Mouse (Mus musculus) mouse embryonic stem cell (cell line): ENCODE measurements around the gene Itsn1.

Experiments
- in situ Hi-C, 2 experiments: fragments of 300-500 bp; cut with MboI; formaldehyde crosslinking; loops; 1 replicate in 1 of 2; 3 replicates in 1 of 2; pipeline ENCODE4 v1.14.3; 2019 to 2020; ENCODE audit warnings: low sequenced_read_pairs in 2 of 2, low pct_unique_long_range_greater_than_20kb in 1 of 2, mixed read lengths in 1 of 2; ENCODE audit not compliant: unreplicated experiment in 1 of 2

Gene Itsn1

DNA sequence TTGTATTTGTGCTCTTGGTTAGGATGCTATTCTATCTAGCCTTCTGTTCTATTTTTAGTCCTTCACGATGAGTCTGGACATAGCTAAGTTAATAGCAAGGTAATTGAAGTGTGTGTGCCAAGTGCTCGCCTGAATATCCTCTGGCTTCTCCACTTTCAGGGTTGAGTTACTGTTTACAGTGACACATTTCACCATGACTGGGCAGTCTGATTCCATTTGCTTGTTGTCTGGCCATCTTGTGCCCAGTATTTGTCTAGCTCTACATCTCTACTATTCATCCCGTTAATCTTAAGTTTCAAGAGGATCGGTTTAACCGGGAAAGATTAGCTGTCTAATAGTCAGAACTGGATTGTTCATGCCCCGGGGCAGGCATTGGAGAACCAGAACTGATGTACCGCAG is 33.4 kb downstream of the Itsn1 start:
- in situ Hi-C loops = no loop called here

DNA sequence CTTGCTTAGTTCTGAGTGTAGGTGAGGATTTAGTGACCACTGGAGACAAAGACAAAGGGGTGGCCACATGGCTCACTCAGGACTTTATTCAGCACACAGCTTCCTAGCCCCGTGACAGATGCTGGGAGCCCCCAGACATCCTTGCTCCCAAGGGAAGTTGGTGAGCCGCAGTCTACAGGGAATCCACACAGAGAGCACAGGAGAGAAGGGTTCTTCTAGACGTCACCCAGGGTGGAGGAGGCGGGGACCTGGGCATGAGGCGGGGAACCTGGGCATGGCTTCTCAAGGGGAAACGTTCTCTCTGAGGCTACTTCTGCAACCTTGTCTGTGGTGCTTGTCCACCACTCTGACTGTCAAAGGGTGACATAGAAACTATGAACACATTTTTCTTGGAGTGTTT is 34.9 kb downstream of the Itsn1 start:
- in situ Hi-C loops = no loop called here

DNA sequence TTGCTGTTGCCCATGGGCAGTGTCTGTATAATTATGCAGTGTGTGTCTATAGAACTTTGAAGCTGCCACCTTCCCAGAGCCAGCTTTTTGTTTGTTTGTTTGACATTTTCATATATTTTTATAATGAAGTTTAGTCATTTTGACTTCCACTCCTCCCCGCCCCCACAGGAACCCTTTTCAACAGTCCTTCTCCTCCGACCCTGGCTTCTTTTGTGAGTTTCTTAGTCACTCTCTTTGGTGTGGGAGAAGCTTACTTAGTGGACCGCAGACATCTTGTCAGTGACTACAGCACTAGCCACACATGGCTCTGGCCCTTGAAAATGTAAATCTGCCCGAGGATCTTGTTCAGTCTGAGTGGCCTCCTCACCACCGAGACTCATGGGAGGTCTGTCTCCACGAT is 35.3 kb downstream of the Itsn1 start:
- in situ Hi-C loops = no loop called here

DNA sequence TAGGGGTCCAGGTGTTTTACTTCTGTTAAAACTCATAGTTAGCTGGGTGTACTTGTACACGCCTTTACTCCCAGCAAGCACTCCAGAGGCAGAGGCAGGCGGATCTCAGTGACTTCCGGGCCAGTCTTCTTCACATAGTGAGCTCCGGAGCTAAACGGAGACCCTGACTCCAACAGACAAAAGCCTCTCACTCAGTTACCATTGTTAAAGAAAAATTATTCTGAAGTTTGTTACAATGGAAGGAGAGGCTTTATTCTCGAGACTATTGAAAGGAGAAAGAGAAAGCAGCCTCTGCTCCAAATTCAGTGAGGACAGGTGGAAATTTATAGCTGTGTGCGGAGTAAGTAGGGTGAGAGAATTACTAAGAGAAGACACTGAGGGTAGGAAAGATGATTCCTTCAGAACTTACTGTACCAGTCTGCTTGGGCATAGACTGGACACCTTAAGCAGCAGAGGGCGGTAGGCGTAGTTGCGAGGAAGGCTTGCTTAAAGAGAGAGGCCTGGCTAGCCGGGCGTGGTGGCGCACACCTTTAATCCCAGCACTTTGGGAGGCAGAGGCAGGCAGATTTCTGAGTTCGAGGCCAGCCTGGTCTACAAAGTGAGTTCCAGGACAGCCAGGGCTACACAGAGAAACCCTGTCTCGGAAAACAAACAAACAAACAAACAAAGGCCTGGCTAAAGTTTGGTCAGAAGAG is 36.2 kb downstream of the Itsn1 start:
- in situ Hi-C loops = no loop called here

DNA sequence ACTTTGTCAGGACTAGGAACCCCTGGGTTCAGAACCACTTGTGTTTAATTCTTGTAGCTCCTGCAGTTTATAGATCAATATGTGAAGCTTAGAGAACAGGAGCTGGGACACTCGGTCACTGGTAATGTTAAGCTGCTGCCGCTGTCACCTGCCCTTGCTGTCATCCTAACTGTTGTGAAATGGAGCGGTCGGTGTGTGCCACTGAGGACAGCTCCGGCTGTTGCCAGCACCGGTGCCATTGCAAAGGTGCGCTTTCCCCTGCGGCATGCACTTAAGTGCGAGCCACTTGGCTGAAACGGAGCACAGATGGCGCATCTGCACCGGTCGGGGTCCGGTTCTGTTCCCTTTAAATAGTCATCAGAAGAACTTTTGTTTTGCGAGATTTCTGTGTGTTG is 36.7 kb downstream of the Itsn1 start:
- in situ Hi-C loops = no loop called here

DNA sequence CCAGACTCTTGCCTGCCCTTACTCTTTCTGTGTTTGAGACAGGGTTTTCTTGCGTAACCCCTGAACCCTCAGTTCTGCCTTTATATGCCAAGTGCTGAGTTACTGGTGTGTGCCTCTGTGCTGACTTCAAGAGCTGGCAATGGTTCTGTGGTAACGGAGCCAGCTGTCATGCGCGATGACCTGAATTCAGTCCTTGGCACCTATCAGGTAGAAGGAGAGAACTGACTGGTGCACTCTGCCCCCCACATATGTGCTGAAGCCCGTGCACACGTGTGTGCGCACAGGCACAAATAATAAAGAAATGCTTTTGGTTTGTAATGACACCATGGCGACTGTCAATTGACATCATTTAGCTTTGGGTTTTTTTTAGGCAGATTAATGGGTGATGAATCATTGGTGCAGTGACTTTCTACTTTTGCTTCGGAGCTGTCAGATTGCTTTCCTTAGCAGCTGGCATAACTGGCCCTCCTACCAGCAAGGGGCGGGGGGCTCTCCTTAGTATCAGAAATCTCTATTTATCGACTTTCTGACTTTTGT is 38.2 kb downstream of the Itsn1 start:
- in situ Hi-C loops = no loop called here

DNA sequence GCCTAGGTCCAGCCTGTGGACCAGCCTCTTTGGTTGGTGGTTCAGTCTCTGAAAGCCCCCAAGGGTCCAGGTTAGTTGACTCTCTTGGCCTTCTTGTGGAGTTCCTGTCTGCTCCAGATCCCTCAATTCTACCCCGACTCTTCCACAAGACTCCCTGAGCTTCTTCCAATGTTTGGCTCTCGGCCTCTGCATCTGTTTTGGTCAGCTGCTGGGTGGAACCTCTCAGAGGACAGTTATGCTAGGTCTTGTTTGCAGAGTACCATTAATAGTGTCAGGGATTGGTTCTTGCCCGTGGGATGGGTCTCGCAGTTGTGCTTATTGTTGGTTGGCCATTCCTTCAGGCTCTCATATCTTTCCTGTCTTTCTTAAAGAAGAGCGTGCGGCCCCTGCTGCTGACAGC is 39.5 kb downstream of the Itsn1 start:
- in situ Hi-C loops = no loop called here

DNA sequence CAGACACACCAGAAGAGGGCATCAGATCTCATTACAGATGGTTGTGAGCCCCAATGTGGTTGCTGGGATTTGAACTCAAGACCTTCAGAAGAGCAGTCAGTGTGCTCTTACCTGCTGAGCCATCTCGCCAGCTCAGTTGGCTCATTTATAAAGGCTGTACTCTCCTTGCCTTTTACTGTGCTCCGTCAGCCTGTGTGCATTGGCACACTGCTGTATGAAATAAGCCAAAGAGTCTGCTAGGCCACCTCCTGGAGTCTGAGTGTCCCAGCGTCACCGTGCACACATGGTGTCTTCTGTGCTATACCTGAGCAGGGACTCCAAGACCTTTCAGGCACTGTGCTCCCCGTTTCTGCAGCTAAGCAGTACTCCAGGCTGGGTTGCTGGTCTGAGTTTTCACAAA is 40.8 kb downstream of the Itsn1 start:
- in situ Hi-C loops = no loop called here

DNA sequence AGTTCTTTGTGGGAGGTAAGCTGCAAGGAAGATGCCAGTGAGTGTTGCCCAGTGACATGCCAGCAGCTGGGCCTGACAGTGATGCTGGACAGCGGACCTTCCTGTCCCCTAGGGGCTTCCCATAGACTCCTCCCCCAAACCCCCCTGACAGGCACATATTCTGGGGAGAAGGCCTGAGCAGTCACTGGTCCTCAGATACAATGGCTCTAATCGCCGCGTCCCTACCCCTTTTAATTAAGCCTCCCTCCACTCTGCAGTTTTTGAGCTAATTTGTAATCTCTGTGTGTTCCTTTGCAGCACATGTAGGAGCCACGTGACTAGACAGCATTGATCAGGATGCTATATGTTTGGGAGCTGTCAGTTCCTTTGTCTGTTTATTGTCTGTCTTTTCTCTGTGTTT is 41.6 kb downstream of the Itsn1 start:
- in situ Hi-C loops = no loop called here

DNA sequence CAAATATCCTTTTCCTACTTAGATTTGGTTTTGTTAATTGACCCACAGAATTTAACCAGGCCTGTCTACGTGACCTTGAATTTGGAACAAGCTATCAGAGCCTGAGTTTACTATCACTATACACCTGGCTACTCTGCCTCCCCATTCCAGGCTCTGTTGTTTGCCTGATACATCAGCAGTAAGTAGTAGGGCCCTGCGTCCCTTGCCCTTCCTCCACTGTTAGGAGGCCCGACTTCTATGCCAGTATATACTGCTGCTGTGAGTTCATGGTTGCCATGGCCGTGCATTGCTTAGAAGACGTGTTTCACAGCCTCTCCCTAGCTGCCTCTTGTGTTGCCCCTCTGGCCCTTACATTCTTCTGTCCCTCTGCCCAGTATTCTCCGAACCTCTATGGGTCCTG is 42.3 kb downstream of the Itsn1 start:
- in situ Hi-C loops = no loop called here

DNA sequence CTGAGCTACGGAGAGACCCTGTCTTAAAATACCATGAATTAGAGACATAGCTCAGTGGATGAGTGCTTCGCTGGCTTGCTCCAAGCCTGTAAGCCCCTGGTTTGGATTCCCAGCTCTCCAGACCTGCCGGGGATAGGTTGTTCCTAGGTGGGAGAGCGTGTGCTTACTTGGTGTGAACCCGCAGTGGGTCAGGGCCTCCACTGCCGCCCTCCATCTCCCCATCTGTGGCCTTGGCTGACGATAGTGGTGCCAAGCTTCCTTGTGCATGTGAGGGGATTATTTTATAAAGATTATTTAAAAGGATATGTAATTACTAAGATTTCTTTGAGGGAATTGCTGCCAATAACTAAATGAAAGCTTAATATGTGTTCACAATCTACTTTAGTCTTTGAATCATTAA is 43.5 kb downstream of the Itsn1 start:
- in situ Hi-C loops = no loop called here

DNA sequence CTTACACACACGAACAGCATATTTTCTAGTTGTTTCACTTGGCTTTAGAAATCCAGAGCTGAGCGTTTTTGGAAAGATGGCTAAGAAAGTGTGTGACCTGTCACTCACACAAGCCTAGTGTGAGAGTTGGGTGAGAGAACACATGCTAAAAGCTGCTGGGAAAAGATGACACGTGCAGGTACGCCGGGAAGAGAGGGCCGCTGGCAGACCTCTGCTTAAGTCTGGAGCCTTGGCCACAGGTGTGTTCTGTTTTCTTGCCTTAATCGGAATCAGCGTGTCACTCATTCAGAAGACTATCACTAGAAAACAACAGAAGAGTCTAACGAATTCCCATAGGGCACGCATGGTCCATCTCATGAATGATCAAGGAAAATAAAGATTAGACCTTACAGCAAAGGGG is 50.5 kb downstream of the Itsn1 start:
- in situ Hi-C loops = no loop called here

DNA sequence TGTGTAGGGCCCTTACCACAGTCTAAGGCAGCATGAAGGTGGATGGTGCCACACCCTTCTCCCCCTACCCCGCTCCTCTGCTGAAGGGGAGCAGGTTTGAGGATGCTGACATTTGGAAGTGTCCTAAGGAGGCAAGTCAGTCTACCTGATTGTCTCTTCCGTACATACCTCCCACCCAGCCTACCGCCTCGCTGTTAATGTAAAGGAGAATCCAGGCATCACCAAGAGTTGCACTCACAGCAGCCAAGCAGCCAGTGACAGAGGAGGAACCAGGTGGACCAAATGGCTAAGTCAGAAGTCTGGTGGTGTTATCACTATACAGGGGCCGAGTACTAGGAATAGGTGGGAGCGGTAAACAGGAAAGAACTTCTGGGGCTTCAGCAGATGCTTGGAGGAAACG is 51.1 kb downstream of the Itsn1 start:
- in situ Hi-C loops = no loop called here

DNA sequence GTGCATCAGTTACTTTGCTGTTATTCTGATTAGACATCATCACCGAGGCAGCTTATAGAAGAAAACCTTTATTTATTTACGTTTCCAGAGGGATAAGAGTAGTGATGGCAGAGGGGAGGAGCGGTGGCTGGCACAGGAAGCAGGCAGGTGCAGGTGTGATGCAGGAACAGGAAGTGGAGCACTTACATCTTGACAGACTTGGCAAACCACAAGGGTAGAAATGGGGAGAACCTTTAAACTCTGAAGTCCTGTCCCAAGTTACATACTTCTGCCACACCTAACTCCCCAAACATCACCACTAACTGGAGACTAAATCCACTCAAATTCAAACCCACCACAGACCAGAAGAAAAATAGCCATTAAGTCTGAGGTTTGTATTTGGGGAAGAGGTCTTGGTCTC is 51.7 kb downstream of the Itsn1 start:
- in situ Hi-C loops = no loop called here

DNA sequence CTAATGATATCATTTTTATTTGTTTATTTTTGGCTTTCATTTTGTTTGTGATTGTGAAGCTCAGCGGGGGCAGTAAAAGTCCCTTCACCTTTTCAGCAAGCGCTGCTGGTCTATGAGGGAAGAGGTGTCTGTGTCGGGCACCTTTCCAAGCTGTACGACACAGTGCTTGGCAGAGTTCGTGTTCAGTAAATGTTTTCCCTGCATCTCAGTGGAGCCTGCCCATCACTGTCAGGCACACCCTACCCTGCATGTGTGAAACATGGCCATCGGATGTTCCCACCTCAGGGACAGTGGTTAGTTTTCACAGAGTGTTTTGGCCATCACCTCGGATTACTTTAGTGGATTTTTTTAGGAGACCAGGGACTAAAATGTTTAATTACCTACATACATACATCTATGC is 54.1 kb downstream of the Itsn1 start:
- in situ Hi-C loops = no loop called here

DNA sequence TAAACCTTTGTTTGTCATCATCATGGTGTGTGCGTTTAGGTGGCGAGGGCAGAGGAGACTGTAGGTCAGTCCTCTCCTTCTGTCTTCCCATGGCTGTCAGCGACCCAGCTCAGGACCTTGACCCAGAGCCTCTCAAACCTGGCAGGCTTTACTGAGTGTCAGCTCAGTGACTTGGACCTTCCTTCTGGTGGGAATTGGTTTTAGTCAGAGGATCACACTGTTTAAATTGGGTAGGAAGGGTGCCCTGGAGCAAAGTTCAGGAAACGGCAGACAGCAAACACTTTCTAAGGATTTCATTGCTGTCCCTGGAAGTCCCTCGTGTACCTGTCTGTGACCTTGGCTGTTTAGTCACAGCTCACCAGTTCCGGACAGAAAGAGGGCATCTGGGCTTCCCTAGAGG is 55.2 kb downstream of the Itsn1 start:
- in situ Hi-C loops = no loop called here

DNA sequence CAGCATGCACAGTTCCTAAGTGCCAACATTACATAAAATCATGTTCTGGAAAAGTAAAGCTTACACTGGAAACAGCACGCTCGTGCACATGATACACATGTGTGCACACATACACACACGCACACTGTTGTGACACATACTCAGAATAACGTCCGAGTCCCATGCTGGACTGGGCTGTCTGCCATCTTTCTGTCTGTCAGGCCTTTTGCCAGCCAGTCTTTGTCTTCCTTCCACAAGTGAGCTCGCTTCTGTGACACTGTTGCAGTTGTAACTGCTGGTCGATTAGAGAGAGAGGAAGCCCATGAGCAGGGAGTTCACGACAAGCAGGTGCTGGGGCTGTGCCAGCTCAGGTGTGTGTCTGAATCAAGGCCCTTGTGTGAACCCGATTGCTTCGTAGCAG is 57.3 kb downstream of the Itsn1 start:
- in situ Hi-C loops = no loop called here

DNA sequence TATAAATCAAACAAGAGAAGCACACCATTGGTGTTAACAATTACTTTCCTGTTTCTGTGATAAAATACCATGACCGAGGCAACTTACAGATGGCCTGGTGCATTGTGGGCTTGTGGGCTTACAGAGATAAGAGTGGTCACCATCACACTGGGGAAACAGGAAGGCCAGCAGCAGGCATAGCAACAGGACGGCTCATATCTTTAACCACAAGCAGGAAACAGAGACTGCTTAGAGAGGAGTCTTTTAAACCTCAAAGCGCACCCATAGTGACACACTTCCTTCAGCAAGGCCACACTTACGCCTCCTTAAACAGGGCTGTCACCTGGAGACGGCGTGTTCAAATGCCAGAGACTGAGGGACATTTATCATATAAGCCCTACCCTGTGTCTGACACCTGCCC is 60.6 kb downstream of the Itsn1 start:
- in situ Hi-C loops = no loop called here

DNA sequence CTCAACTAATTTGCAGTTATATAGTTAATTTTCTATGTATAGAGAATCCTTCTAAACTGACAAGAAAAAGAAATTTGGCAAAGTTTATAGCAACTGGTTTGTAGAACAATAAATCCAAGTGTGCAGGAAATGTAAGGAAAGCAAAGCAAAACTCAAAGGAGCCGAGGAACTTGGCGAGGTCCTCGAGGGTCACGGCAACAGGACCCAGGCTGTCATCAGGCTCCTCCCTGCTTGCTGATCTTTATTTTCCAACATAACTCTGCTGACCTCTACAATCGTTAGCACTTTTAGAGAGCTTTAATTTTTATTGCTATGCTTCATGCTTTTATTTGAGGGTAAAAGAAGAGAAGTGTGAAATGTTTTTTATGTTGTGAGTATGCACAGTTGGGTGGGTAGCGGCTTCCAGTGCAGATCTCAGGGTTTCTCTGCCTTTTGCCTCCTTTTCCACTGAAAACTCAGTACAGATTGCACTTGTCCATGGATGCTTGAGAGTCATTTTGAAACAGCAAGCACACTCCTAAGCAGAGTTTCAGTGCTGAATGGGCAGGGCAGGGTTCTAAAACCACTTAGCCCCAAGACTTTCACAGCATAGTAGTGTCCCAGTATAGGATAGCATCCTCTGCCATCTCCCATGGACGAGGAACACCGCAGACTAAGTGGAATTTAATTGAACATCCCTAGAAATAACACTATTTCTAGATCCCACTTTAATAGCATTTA is 63.6 kb downstream of the Itsn1 start:
- in situ Hi-C loops = no loop called here
